Mouse (Mus musculus): ENCODE results near the gene Gm4894.

The Gm4894 gene

DNA sequence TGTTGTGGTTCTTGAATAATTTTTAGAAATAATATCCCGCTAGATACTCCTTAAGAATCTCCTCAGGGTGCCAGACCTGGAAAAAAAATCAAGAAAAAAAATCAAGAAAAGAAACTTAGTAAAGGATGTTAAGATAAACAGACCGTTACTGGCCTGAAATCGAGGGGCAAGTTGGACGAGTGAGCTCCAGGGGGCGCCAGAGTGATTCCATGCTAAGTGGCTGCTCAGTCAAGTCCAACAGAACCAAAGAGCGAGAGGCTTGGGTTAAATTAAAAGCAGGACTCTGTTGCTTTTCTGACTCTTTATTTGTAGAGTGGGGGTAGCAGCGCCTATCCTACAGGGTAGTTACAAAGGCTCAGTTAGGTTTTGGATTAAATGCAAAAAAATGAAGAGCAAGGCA is 3.5 kb upstream of the Gm4894 start:
- H3K27me3 ChIP-seq (ENCODE audit: insufficient read depth, low read length): 0 out of 2 replicates have a peak, but pooled peaks cover 2% of the 10 kb centered on the region
- no peaks in the 10 kb centered on the region for H3K9me3 ChIP-seq (ENCODE audit: low read length)
- no peak overlapping the region for H3K4me3 ChIP-seq (replicated peaks; ENCODE audit: low read length)
- H3K4me1 ChIP-seq (replicated peaks; ENCODE audit: low read depth, low read length): no peaks in the 10 kb centered on the region; the same call in 1 of the 2 replicates
- no peaks in the 10 kb centered on the region for H3K36me3 ChIP-seq (ENCODE audit: insufficient read depth, low read length)
- peak; percentile 72 for TF ChIP-seq CTCF (conservative IDR thresholded peaks at IDR 0.05; ENCODE audit: low read length)
- no peak for TF ChIP-seq NANOG (IDR thresholded peaks at IDR 0.05; ENCODE audit: borderline replicate concordance, low read length)
- TF ChIP-seq POU5F1 (IDR thresholded peaks at IDR 0.05; ENCODE audit: borderline replicate concordance, low read length): no peak

DNA sequence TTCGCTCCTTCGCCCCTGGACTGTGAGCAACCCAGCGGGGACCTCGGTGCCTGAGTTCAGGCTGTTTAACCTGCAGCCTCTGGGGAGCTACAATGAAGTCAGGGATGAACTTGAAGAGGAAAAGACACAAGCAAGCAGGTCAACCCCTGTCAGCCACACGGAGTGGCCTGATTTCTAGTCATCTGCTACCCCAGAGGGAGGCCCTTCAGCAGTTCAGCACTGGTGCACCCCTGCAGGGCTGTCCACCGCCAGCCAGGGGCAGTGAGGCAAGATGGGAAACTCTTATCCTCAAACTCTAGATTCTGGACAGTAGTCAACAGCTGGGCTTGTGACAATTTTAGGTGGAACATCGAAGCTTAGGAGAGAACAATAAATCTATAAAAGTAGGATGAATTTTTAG is 18.6 kb downstream of the Gm4894 start:
- peaks cover 11% of the 10 kb centered on the region; the same call in 1 of the 2 replicates for H3K27me3 ChIP-seq (ENCODE audit: insufficient read depth, low read length)
- H3K9me3 ChIP-seq (ENCODE audit: low read length): no peaks in the 10 kb centered on the region
- TF ChIP-seq NANOG (IDR thresholded peaks at IDR 0.05; ENCODE audit: borderline replicate concordance, low read length) (no peak), POU5F1 (IDR thresholded peaks at IDR 0.05; ENCODE audit: borderline replicate concordance, low read length) (no peak), CTCF (conservative IDR thresholded peaks at IDR 0.05; ENCODE audit: low read length) (no peak)
- no peaks in the 10 kb centered on the region for H3K4me1 ChIP-seq (replicated peaks; ENCODE audit: low read depth, low read length)
- no peaks in the 10 kb centered on the region for H3K36me3 ChIP-seq (ENCODE audit: insufficient read depth, low read length)
- H3K4me3 ChIP-seq (replicated peaks; ENCODE audit: low read length): no peak overlapping the region

DNA sequence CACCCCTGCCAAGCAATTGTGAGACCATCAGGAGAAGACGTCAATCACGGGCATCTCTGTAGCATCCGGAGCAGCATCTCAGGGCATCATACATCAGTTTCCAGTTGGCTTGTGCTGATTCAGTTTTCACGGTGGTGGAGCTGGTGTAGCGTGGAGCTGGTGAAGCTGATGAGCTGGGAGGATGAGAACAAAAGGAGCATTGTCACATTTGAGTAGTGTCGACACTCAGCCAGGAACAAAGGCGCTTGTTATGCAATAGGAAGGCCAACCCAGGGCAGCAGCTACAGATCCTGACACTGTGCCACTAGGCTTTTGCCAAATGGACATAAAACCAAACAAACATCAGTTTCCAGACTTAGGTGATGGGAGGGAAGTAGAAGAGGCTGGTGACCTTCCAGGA is 23.2 kb downstream of the Gm4894 start:
- H3K9me3 ChIP-seq (ENCODE audit: low read length): no peaks in the 10 kb centered on the region; the same call in 1 of the 2 replicates
- no peaks in the 10 kb centered on the region for H3K4me1 ChIP-seq (replicated peaks; ENCODE audit: low read depth, low read length)
- TF ChIP-seq CTCF (conservative IDR thresholded peaks at IDR 0.05; ENCODE audit: low read length): no peak
- TF ChIP-seq POU5F1 (IDR thresholded peaks at IDR 0.05; ENCODE audit: borderline replicate concordance, low read length): no peak
- no peak for TF ChIP-seq NANOG (IDR thresholded peaks at IDR 0.05; ENCODE audit: borderline replicate concordance, low read length)
- no peak overlapping the region for H3K4me3 ChIP-seq (replicated peaks; ENCODE audit: low read length)
- no peaks in the 10 kb centered on the region for H3K36me3 ChIP-seq (ENCODE audit: insufficient read depth, low read length)
- peaks cover 9% of the 10 kb centered on the region for H3K27me3 ChIP-seq (ENCODE audit: insufficient read depth, low read length)

DNA sequence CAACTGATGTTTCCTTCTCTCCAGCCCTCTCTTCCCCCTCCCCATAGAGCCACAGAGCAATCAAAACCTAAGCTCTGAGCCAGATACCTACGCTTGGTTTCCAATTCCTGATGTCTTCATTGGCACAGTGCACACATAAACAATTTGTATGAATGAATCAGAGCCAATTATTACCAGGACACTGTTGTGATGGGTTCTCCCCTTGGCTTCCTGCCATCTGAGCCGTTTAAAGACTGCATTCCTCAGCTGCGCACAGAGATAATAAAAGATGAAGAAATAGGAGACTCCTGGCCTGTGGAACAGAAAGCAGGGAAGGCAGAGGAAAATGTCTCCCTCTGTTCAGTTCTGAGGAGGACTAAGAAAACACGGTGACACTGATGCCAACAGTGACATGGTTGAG is 25.6 kb downstream of the Gm4894 start:
- peaks cover 9% of the 10 kb centered on the region for H3K27me3 ChIP-seq (ENCODE audit: insufficient read depth, low read length)

DNA sequence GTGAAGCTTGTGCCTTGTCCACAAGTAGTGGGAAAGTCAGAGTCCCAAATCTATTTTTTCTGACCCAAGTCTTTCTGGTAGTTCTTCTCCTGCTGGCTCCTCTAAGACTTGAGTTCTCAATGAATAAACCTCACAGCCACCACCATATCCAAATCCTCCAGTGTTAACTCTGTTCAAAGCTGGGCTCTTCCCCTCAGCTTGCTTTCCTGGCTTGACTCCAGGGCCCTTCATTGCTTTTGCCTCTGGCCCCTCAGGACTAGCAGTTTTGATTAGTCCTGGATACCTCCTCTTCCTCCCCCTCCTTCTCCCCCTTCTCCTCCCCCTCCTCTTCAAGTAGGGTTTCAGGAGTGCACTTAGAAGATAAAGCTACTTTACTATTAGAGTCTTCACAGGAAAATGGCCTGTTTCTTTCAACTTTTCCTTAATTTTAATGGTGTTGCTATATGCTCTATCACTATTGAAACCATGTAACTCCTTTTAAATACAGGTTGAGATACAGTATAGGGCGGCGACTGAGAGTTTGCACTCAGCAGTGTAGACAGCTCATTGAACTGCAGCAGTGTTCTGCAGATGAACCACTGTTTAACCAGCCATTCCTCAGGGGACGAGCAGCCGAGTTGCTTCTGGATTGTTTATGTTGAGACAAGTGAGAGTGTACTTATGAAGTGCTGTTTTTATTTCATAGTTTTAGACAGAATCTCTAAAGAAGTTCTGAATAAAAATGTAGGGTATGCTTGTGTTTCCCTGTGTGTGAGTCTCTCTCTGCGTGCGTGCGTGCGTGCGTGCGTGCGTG is 26.4 kb downstream of the Gm4894 start:
- no peaks in the 10 kb centered on the region; the same call in 1 of the 2 replicates for H3K9me3 ChIP-seq (ENCODE audit: low read length)
- TF ChIP-seq CTCF (conservative IDR thresholded peaks at IDR 0.05; ENCODE audit: low read length) (no peak), NANOG (IDR thresholded peaks at IDR 0.05; ENCODE audit: borderline replicate concordance, low read length) (no peak), POU5F1 (IDR thresholded peaks at IDR 0.05; ENCODE audit: borderline replicate concordance, low read length) (no peak)
- H3K36me3 ChIP-seq (ENCODE audit: insufficient read depth, low read length): no peaks in the 10 kb centered on the region
- H3K27me3 ChIP-seq (ENCODE audit: insufficient read depth, low read length): peaks cover 9% of the 10 kb centered on the region
- H3K4me3 ChIP-seq (replicated peaks; ENCODE audit: low read length): no peak overlapping the region
- H3K4me1 ChIP-seq (replicated peaks; ENCODE audit: low read depth, low read length): no peaks in the 10 kb centered on the region

More for the DNA sequence above, 25.6 kb downstream of the Gm4894 start:
- H3K4me3 ChIP-seq (replicated peaks; ENCODE audit: low read length): no peak overlapping the region
- TF ChIP-seq POU5F1 (IDR thresholded peaks at IDR 0.05; ENCODE audit: borderline replicate concordance, low read length) (no peak), CTCF (conservative IDR thresholded peaks at IDR 0.05; ENCODE audit: low read length) (no peak), NANOG (IDR thresholded peaks at IDR 0.05; ENCODE audit: borderline replicate concordance, low read length) (no peak)
- no peaks in the 10 kb centered on the region for H3K4me1 ChIP-seq (replicated peaks; ENCODE audit: low read depth, low read length)
- H3K9me3 ChIP-seq (ENCODE audit: low read length): no peaks in the 10 kb centered on the region; the same call in 1 of the 2 replicates
- H3K36me3 ChIP-seq (ENCODE audit: insufficient read depth, low read length): no peaks in the 10 kb centered on the region

DNA sequence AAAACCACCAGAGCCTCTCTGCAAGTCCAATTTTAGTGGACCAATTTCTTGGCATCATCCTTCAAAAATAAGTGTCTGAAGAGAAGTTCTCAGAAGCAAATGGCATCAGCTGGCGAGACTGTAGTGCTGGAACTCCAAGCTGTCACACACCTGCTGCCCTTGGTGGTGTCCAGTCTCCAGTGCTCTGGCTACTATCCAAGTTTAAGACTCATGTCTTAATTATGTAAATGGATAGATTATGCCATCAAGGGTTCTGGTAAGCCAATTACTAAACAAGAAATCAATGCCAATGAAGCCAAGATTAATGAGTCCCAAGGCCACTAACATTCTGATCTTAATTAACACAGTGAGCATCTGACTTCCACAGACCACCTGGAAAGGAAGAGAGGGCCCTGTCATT is 44.8 kb downstream of the Gm4894 start:
- no peak for TF ChIP-seq NANOG (IDR thresholded peaks at IDR 0.05; ENCODE audit: borderline replicate concordance, low read length)
- TF ChIP-seq CTCF (conservative IDR thresholded peaks at IDR 0.05; ENCODE audit: low read length): no peak
- no peak for TF ChIP-seq POU5F1 (IDR thresholded peaks at IDR 0.05; ENCODE audit: borderline replicate concordance, low read length)
- Histone ChIP-seq H3K27me3 (ENCODE audit: insufficient read depth, low read length) (peaks cover 13% of the 10 kb centered on the region), H3K4me3 (replicated peaks; ENCODE audit: low read length) (no peak overlapping the region), H3K9me3 (ENCODE audit: low read length) (no peaks in the 10 kb centered on the region), H3K36me3 (ENCODE audit: insufficient read depth, low read length) (no peaks in the 10 kb centered on the region), H3K4me1 (replicated peaks; ENCODE audit: low read depth, low read length) (no peaks in the 10 kb centered on the region)

DNA sequence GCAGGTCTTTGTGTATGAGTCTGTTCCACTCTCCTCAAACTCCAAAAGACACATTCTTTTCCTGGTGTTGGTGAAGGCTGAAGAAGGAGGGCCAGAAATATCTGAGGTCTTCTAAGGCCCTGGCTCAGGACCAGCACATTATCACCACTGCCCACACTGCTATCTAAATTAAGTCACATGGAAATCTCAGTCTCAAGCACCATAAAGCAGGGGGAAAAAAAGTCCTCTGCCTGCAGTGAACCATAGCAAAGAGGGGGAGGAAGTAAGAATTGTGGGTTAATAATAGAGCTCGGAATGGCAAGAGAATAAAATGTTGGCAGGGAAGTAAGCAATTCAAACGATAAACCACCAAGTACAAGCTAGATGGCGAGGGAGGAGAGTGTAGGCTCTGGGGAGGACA is 57.2 kb downstream of the Gm4894 start:
- TF ChIP-seq CTCF (conservative IDR thresholded peaks at IDR 0.05; ENCODE audit: low read length) (no peak), POU5F1 (IDR thresholded peaks at IDR 0.05; ENCODE audit: borderline replicate concordance, low read length) (no peak), NANOG (IDR thresholded peaks at IDR 0.05; ENCODE audit: borderline replicate concordance, low read length) (no peak)

DNA sequence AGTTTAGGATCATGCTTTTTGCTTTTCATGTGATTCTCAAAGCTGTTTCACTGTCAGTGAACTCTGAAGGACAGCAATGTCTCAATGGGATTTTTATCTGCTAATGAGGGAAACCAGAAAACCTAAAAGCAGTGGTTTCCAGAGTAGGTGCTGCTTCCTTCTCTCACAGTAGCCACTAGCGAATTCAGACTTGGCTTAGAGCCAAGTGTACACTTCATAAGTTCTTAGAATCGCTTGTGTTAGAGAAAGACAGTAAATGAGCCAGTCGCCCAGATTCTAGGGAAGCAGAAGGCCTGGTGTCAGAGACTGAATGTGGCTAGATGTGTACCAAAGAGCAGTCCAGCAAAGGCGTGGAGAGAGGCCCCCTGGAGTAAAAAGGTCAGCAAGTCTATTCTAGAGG is 60.5 kb downstream of the Gm4894 start:
- H3K9me3 ChIP-seq (ENCODE audit: low read length): no peaks in the 10 kb centered on the region
- H3K27me3 ChIP-seq (ENCODE audit: insufficient read depth, low read length): peaks cover 15% of the 10 kb centered on the region; the same call in 1 of the 2 replicates
- no peak for TF ChIP-seq POU5F1 (IDR thresholded peaks at IDR 0.05; ENCODE audit: borderline replicate concordance, low read length)
- TF ChIP-seq CTCF (conservative IDR thresholded peaks at IDR 0.05; ENCODE audit: low read length): no peak
- no peak for TF ChIP-seq NANOG (IDR thresholded peaks at IDR 0.05; ENCODE audit: borderline replicate concordance, low read length)
- H3K4me3 ChIP-seq (replicated peaks; ENCODE audit: low read length): no peak overlapping the region
- no peaks in the 10 kb centered on the region for H3K36me3 ChIP-seq (ENCODE audit: insufficient read depth, low read length)
- no peaks in the 10 kb centered on the region for H3K4me1 ChIP-seq (replicated peaks; ENCODE audit: low read depth, low read length)

More for the DNA sequence above, 57.2 kb downstream of the Gm4894 start:
- Histone ChIP-seq H3K36me3 (ENCODE audit: insufficient read depth, low read length) (no peaks in the 10 kb centered on the region), H3K27me3 (ENCODE audit: insufficient read depth, low read length) (peaks cover 3% of the 10 kb centered on the region; the same call in 1 of the 2 replicates), H3K4me1 (replicated peaks; ENCODE audit: low read depth, low read length) (no peaks in the 10 kb centered on the region), H3K9me3 (ENCODE audit: low read length) (no peaks in the 10 kb centered on the region), H3K4me3 (replicated peaks; ENCODE audit: low read length) (no peak overlapping the region)
